Mouse (Mus musculus) E14TG2a.4 (cell line): ENCODE results near the gene Mrpl33.

Experiments
- CTCF ChIP-seq: conservative IDR thresholded peaks from 2 replicates; pipeline ENCODE4 v1.5.1; 2014; ENCODE audit warnings: low read length
- NANOG ChIP-seq: IDR thresholded peaks from 2 replicates; pipeline ENCODE4 v1.6.1; 2014; ENCODE audit warnings: borderline replicate concordance, low read length, mixed read lengths

DNA sequence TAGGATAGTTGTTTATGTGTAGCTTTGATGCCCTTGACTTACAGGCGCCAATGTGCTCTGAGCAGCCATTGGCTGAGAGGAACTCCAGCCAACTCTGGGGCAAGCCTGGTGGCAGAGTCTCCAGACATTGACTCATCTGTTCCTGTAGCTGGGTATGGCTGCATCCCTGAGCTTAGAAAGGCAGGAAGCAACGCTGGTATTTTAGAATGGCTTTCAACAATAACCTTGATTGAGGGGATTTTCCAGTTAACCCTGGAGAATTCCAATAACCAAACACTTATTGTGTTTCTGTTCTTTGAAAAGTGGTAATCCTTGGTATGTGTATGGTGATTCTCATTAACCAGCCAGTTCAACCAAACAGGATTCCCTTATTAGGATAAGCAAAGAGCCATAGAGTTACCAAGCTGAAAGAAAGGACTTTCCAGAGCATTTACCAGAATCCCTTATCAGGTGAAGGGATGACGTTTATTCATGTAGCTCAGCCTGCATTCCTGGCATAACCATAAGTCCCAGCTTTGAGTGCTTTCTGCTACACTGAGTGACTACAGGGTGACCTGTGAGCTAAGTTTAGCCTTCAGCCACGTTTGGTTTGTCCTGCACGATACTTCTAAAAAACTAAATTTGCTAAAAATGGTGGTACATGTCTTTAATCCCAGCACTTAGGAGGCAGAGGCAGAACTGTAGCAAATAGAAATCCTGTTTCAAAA lies 28.6 kb upstream of the Mrpl33 start:
- TF ChIP-seq CTCF (no peak), NANOG (no peak)
